Mouse (Mus musculus): ENCODE measurements around the gene Gpr39. TPM values are rescaled to one million over a fixed set of nuclear protein-coding genes. Genes with fewer than 3 reads are reported as not detected.
A peak's percentile ranks its signal among the peaks of the same experiment; 100 is the strongest.

Gene Gpr39
- polyA plus RNA-seq, 1 experiment from 2014 or later, result 0.41 TPM

DNA sequence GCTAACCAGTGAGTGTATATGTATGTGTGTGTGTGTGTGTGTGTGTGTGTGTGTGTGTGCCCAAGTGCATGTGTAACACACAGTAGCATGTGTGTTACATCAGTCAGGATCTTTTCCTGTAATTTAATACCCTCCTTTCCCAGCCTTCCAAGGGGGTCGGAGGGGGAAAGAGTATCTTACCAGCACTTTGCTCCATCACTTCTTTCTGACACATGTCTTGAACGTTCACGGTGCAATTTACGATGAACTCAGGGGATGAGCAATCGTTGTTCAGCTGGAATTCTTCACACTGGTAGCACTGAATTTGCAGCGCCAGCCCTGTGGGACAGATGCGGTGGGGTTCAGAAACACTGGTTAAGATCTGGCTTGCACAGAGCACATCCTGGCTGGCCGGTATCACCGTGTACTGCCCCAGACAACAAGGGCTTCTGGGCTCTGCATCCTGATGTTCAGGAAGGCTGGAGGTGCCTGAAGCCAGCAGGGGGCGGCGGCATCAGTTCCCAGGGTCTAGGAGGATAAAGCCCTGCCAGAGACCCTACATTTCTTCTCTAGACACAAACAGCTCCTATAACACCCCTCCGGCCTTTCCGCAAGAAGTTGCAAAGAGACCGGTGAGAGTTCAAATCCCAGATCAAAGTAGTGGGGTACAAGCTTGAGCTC lies 233.5 kb downstream of the Gpr39 start:
- Histone ChIP-seq H3K9ac (ENCODE audit: low read depth, low read length) (peak overlapping the region; percentile 75), H3K4me2 (ENCODE audit: low read length) (peak overlapping the region; percentile 81), H3K4me1 (ENCODE audit: control insufficient read depth, insufficient read depth, low read length) (peaks cover 18% of the 10 kb centered on the region), H3K27me3 (ENCODE audit: control insufficient read depth, insufficient read depth, low read depth, low read length) (0 out of 2 replicates have a peak, but pooled peaks cover 7% of the 10 kb centered on the region), H3K9me3 (replicated peaks; ENCODE audit: control insufficient read depth, low read length, poor library complexity, severe bottlenecking) (no peaks in the 10 kb centered on the region), H3K4me3 (ENCODE audit: low read depth, low read length) (peak overlapping the region; percentile 64), H3K36me3 (ENCODE audit: control insufficient read depth, insufficient read depth, low read length) (no peaks in the 10 kb centered on the region), H3K27ac (ENCODE audit: low read length) (0 out of 2 replicates have a peak overlapping the region, but pooled peaks have one; percentile 28)
- WGBS, result 14% methylated on average over 14 of the region's 14 CpGs
- peak; percentile 54 for ATAC-seq

DNA sequence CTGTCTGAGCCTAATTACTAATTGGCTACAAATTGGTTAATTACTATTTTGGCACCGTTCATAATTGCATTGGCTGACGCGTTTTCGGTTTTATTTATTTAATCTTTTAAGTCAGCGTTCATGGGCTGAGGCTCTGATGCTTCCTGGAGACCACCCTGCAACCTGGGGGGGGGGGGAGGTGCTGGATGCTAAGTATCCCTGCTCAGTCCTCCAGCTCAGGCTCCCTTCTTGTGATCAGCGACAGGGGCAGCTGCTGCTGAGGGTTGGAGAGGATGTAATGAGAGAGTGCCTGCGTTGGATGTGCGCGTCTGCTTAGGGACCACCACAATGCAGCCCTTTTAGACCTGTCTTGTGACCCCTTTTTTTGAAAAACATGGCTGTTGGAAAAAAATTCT lies 234.1 kb downstream of the Gpr39 start:
- 0 out of 2 replicates have a peak, but pooled peaks cover 7% of the 10 kb centered on the region for H3K27me3 ChIP-seq (ENCODE audit: control insufficient read depth, insufficient read depth, low read depth, low read length)
- no peak overlapping the region for H3K27ac ChIP-seq (ENCODE audit: low read length)
- ATAC-seq, result peak; percentile 63
- under 1% methylated on average over 9 of the region's 9 CpGs for WGBS
- peaks cover 18% of the 10 kb centered on the region for H3K4me1 ChIP-seq (ENCODE audit: control insufficient read depth, insufficient read depth, low read length)
- H3K4me3 ChIP-seq (ENCODE audit: low read depth, low read length), result peak overlapping the region; percentile 64
- no peaks in the 10 kb centered on the region for H3K9me3 ChIP-seq (replicated peaks; ENCODE audit: control insufficient read depth, low read length, poor library complexity, severe bottlenecking)
- peak overlapping the region; percentile 75 for H3K9ac ChIP-seq (ENCODE audit: low read depth, low read length)
- peak overlapping the region; percentile 81 for H3K4me2 ChIP-seq (ENCODE audit: low read length)
- H3K36me3 ChIP-seq (ENCODE audit: control insufficient read depth, insufficient read depth, low read length), result no peaks in the 10 kb centered on the region

DNA sequence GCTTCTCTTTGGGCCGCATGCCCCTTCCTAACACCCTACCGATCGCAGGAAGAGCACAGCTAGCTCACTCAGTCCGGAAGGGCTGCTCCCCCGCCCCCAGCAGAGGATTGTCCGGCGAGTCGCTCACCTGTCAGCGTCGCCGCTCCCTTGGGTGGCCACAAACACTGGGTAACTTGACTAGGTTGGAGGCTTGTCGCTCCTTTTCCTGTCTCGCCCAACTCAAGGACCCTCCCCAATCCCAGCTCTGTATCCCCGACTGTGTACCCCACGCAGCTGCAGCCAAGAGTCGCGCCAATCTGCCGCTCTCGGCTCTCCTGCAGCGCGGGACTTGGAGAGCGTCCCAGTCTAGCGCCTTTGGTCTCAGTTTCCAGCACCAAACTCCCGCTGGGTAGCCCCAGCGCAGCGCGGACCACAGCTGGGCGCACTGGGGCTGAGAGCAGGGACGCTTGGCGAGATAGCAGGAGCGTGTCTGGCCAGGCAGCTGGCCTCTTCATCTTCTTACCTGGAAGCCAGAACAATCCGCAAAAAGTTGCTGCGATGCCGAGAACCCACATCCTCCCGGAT lies 234.6 kb downstream of the Gpr39 start:
- WGBS, result under 1% methylated on average over 35 of the region's 35 CpGs
- Histone ChIP-seq H3K9me3 (replicated peaks; ENCODE audit: control insufficient read depth, low read length, poor library complexity, severe bottlenecking) (no peaks in the 10 kb centered on the region), H3K4me2 (ENCODE audit: low read length) (peak overlapping the region; percentile 81), H3K27me3 (ENCODE audit: control insufficient read depth, insufficient read depth, low read depth, low read length) (0 out of 2 replicates have a peak, but pooled peaks cover 7% of the 10 kb centered on the region), H3K4me3 (ENCODE audit: low read depth, low read length) (peak overlapping the region; percentile 64), H3K27ac (ENCODE audit: low read length) (peak overlapping the region; percentile 44), H3K36me3 (ENCODE audit: control insufficient read depth, insufficient read depth, low read length) (no peaks in the 10 kb centered on the region), H3K4me1 (ENCODE audit: control insufficient read depth, insufficient read depth, low read length) (peaks cover 18% of the 10 kb centered on the region), H3K9ac (ENCODE audit: low read depth, low read length) (peak overlapping the region; percentile 75)
- peak; percentile 66 for ATAC-seq

DNA sequence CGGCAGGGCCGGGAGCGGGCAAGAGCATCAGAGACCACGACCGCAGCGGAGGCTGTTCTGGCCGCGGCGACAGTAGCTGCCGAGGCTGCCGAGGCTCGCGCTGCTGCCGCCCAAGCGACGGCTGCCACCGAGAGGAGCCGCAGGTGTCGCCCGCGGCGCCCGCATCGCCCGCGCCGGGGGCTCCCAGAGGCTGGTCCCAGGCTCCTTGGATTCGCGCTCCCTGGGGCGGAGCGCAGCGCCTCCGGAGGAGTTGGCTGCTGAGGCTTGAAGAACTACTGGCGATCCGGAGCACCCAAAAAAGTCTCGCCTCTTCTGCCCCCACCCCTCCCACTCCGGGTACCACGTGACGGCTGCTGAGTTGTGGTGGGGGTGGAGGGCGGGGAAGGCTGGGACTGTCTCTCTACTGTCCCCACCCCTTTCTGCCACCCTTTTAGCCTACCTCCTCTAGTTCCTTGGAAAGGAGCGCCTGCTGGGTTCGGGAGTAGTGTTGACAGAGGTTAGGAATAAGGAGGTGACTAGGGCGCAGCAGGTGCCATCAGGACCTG lies 235.2 kb downstream of the Gpr39 start:
- Histone ChIP-seq H3K27ac (ENCODE audit: low read length) (peak overlapping the region; percentile 44), H3K36me3 (ENCODE audit: control insufficient read depth, insufficient read depth, low read length) (no peaks in the 10 kb centered on the region), H3K27me3 (ENCODE audit: control insufficient read depth, insufficient read depth, low read depth, low read length) (0 out of 2 replicates have a peak, but pooled peaks cover 7% of the 10 kb centered on the region), H3K4me1 (ENCODE audit: control insufficient read depth, insufficient read depth, low read length) (peaks cover 18% of the 10 kb centered on the region), H3K9me3 (replicated peaks; ENCODE audit: control insufficient read depth, low read length, poor library complexity, severe bottlenecking) (no peaks in the 10 kb centered on the region), H3K9ac (ENCODE audit: low read depth, low read length) (peak overlapping the region; percentile 75), H3K4me3 (ENCODE audit: low read depth, low read length) (peak overlapping the region; percentile 64), H3K4me2 (ENCODE audit: low read length) (peak overlapping the region; percentile 81)
- WGBS, result 0% methylated on average over 39 of the region's 43 CpGs
- peak; percentile 76 for ATAC-seq

DNA sequence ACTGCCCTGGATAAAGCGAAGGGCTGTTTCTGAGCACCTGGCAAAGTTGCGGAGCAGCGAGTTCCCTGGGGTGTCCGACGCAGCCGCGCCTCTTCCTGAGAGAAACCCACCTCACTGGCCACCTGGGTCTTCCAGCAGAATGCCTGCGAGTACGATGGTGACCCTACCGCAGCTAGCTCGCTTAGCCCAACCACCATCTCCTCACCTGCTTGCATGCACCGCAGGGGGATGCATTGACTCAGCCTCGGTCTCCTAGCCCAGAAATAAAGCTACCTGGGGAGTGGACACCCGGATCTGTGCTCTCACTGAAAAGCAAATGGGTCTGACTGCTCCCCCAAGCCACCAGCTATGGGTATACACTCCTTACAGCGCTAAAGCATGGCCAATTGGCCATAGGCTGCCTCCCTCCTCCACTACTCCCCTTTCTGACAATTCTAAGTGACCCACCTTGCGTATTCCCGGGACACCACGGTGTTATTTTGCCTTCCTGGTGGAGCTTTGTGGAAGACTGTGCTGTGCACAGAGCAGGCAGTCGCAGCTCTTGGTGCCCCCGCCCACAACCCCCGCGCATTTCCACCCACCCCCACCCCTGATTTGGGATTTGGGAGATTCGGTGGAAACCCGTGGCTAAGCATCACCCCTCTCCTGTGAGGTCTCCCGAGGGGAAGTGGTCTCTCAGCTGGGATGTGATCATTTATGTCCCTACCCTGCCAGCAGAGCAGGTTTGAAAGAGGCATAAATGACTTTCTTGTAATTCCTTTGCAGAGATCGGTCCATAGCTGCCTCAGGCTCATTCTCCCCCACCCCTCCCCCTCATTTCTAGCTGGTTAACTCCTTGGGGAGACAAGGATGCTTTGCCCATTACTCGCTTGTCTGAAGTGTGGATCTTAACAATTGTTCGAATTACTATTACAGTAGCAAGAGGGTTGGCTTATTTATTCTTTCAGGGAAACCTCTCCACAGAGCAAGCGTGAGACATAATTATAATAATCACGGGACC lies 236.1 kb downstream of the Gpr39 start, which contains the start of gene Lypd1:
Lypd1 (minus strand) TSS at position 501 of the 1,000 bp plus-strand sequence.
- 4% methylated on average over 30 of the region's 30 CpGs for WGBS
- ATAC-seq, result peak; percentile 30
- Histone ChIP-seq H3K27me3 (ENCODE audit: control insufficient read depth, insufficient read depth, low read depth, low read length) (0 out of 2 replicates have a peak, but pooled peaks cover 7% of the 10 kb centered on the region), H3K4me3 (ENCODE audit: low read depth, low read length) (peak within 1 kb of the TSS; percentile 64), H3K4me2 (ENCODE audit: low read length) (peak within 1 kb of the TSS; percentile 81), H3K9me3 (replicated peaks; ENCODE audit: control insufficient read depth, low read length, poor library complexity, severe bottlenecking) (no peaks in the 10 kb centered on the region), H3K9ac (ENCODE audit: low read depth, low read length) (peak within 1 kb of the TSS; percentile 75), H3K4me1 (ENCODE audit: control insufficient read depth, insufficient read depth, low read length) (peaks cover 18% of the 10 kb centered on the region), H3K27ac (ENCODE audit: low read length) (peak within 1 kb of the TSS; percentile 44), H3K36me3 (ENCODE audit: control insufficient read depth, insufficient read depth, low read length) (no peaks in the 10 kb centered on the region)

DNA sequence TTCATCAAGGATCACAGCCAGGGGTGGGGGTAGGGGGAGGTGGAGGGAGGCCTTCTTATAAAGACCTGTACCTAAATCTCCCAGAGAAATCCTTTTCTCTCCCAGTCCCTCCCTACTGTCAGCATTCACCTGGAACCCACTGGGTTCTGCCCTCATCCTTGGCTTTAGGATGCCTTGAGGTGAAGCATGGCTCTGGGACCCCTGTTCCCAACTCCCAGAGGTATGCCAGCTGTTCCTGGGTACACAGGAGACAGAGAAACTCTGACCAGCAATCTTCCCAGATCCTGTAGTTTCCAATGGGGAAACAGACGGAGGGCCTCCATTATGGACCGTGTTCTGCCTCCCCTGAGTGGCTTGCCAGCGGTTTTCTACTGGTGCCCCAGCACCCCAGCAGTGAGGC lies 243.9 kb downstream of the Gpr39 start:
- Histone ChIP-seq H3K27me3 (ENCODE audit: control insufficient read depth, insufficient read depth, low read depth, low read length) (no peaks in the 10 kb centered on the region), H3K4me1 (ENCODE audit: control insufficient read depth, insufficient read depth, low read length) (no peaks in the 10 kb centered on the region), H3K4me3 (ENCODE audit: low read depth, low read length) (no peak overlapping the region), H3K36me3 (ENCODE audit: control insufficient read depth, insufficient read depth, low read length) (no peaks in the 10 kb centered on the region), H3K9ac (ENCODE audit: low read depth, low read length) (no peak overlapping the region), H3K27ac (ENCODE audit: low read length) (no peak overlapping the region), H3K4me2 (ENCODE audit: low read length) (no peak overlapping the region), H3K9me3 (replicated peaks; ENCODE audit: control insufficient read depth, low read length, poor library complexity, severe bottlenecking) (peaks cover 4% of the 10 kb centered on the region)
- 93% methylated on average over 3 of the region's 3 CpGs for WGBS
- ATAC-seq, result no peak

DNA sequence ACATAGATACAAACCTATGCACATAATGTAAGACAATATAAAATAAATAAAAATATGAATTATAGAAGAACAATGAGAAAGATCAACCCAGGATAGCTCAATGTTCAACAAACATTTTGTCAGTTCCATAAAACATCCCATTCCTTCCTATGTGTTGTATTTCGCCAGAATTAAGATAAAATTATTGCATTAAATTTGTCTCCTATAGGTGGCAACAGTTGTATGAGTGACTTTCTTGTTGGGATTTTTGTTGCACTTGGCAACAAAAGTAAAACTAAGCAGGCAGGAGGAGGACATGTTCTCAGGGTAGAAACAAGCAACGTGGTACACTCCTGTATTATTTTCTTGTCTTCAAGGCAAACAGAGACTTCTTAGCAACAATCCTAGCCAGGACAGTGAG lies 246.3 kb downstream of the Gpr39 start:
- peaks cover 4% of the 10 kb centered on the region for H3K9me3 ChIP-seq (replicated peaks; ENCODE audit: control insufficient read depth, low read length, poor library complexity, severe bottlenecking)
- H3K9ac ChIP-seq (ENCODE audit: low read depth, low read length), result no peak overlapping the region
- no peaks in the 10 kb centered on the region for H3K27me3 ChIP-seq (ENCODE audit: control insufficient read depth, insufficient read depth, low read depth, low read length)
- no peak overlapping the region for H3K4me2 ChIP-seq (ENCODE audit: low read length)
- 74% methylated on average over 2 of the region's 2 CpGs for WGBS
- no peak overlapping the region for H3K27ac ChIP-seq (ENCODE audit: low read length)
- no peak for ATAC-seq
- no peaks in the 10 kb centered on the region for H3K36me3 ChIP-seq (ENCODE audit: control insufficient read depth, insufficient read depth, low read length)
- H3K4me1 ChIP-seq (ENCODE audit: control insufficient read depth, insufficient read depth, low read length), result no peaks in the 10 kb centered on the region
- H3K4me3 ChIP-seq (ENCODE audit: low read depth, low read length), result no peak overlapping the region
